Mouse (Mus musculus): ENCODE measurements around the gene Map2k6. TPM values are rescaled to one million over a fixed set of nuclear protein-coding genes. Genes with fewer than 3 reads are reported as not detected.
A peak's percentile ranks its signal among the peaks of the same experiment; 100 is the strongest.
"Not testable (repeated sequence)": the region's sequence is repeated elsewhere in the genome, so short reads cannot be mapped to it uniquely, and the experiment has no call there.

The Map2k6 gene
- 37.1 and 38.7 TPM in 2 replicates for polyA plus RNA-seq (2014; fragmentation: Nextera tagmentation; extraction: Ambion mirVana)

DNA sequence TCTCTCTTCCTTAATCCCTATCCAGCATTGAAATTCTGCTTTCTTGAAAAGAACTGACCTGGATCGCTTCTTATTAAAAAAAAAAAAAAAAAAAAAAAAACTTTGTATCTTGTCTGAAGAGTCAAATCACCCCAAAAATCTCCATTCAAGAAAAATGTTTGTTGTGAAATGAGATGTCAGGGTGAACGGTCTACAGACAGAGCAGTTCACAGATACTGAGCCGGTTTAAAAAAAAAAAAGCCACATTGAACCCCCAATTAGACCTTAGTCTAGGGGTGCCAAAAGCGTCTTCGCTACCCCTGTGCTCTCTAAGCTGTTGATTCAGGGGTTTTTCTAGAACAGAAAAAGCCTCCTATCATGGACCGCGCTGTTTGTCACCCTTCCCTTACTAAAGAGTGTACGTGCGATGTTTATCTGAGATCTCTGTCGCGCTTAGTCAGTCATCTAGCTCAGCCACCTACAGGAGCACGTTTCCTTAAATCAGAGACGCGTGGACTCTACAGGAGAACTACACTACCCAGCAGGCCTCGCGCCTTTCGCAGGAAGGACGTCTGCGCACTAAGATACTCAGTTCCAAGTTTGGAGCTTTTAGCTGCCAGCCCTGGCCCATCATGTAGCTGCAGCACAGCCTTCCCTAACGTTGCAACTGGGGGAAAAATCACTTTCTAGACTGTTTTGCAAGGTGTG, at the start of gene Map2k6:
Gene Map2k6 (plus strand): TSS at position 570 of the 687 bp plus-strand sequence.
- DNase-seq (ENCODE audit: low spot score, missing footprints): peak; percentile 95
- Histone ChIP-seq H3K27ac (ENCODE audit: low read depth, low read length) (no peak within 1 kb of the TSS), H3K36me3 (ENCODE audit: control insufficient read depth, insufficient read depth, low read length) (no peaks in the 10 kb centered on the region), H3K4me2 (peak within 1 kb of the TSS; percentile 65), H3K4me1 (ENCODE audit: control insufficient read depth, insufficient read depth, low read length) (peaks cover 11% of the 10 kb centered on the region), H3K4me3 (ENCODE audit: low read depth, low read length) (peak within 1 kb of the TSS; percentile 46), H3K9me3 (ENCODE audit: control insufficient read depth, low read length) (no peaks in the 10 kb centered on the region), H3K9ac (ENCODE audit: low read length) (peak within 1 kb of the TSS; percentile 64), H3K27me3 (ENCODE audit: control insufficient read depth, insufficient read depth, low read length) (peaks cover 2% of the 10 kb centered on the region; the same call in 1 of the 2 replicates)
- 7% methylated on average over 20 of the region's 20 CpGs for WGBS
- ATAC-seq (ENCODE audit: low FRiP score): peak; percentile 94

GRCm38 (mm10) chr11:110354261-110354660, 44.7 kb upstream of the Map2k6 start:
- no peak overlapping the region for H3K4me3 ChIP-seq (ENCODE audit: low read depth, low read length)
- H3K27ac ChIP-seq (ENCODE audit: low read depth, low read length): no peak overlapping the region
- H3K9me3 ChIP-seq (ENCODE audit: control insufficient read depth, low read length): no peaks in the 10 kb centered on the region
- no peak overlapping the region for H3K4me2 ChIP-seq
- WGBS: 91% methylated on average over 9 of the region's 9 CpGs
- DNase-seq (ENCODE audit: low spot score, missing footprints) (no peak), ATAC-seq (ENCODE audit: low FRiP score) (no peak)
- H3K9ac ChIP-seq (ENCODE audit: low read length): no peak overlapping the region
- H3K36me3 ChIP-seq (ENCODE audit: control insufficient read depth, insufficient read depth, low read length): no peaks in the 10 kb centered on the region
- H3K27me3 ChIP-seq (ENCODE audit: control insufficient read depth, insufficient read depth, low read length): no peaks in the 10 kb centered on the region
- H3K4me1 ChIP-seq (ENCODE audit: control insufficient read depth, insufficient read depth, low read length): no peaks in the 10 kb centered on the region

GRCm38 (mm10) chr11:110355131-110355530, 43.8 kb upstream of the Map2k6 start:
- 82% methylated on average over 9 of the region's 9 CpGs for WGBS
- ATAC-seq (ENCODE audit: low FRiP score); H3K27ac ChIP-seq (ENCODE audit: low read depth, low read length); H3K9me3 ChIP-seq (ENCODE audit: control insufficient read depth, low read length); H3K27me3 ChIP-seq (ENCODE audit: control insufficient read depth, insufficient read depth, low read length); DNase-seq (ENCODE audit: low spot score, missing footprints); H3K4me1 ChIP-seq (ENCODE audit: control insufficient read depth, insufficient read depth, low read length); H3K4me3 ChIP-seq (ENCODE audit: low read depth, low read length); H3K36me3 ChIP-seq (ENCODE audit: control insufficient read depth, insufficient read depth, low read length); H3K9ac ChIP-seq (ENCODE audit: low read length); H3K4me2 ChIP-seq: not testable (repeated sequence)

DNA sequence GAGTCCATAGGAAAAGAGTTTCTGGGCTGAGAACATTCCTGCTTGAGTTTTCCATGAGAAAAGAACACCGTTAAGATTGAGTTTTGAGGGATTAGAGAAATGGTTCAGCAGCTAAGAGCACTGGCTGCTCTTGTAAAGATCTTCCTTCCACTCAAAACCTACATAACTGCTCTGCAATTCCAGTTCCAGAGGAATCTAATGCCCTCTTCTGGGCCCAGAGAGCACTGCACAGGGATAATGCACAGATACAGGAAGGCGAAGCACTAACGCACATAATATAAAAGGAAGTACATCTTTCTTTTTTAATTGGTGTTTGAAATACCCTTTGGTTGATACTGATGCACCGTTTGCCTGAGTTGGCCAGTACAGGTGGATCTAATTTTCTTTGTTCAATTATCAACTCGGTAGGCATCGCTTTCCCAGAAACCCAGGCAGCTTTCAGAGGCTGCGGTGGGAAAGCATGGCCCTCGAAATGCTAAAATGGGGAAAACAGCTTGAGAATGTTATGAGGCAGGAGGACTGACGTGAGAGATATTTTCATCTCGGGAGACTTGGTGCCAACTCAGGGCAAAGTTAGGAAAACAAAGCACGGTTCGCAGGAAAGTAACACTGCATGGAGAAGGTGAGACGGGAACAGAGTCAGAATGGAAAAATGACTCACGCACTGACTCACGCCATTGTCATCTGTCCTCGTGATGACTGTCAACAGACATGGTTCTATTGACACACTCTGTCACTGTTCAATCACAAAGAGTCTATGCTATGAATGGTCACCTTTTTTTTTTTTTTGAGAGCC, 41.0 kb upstream of the Map2k6 start:
- H3K27ac ChIP-seq (ENCODE audit: low read depth, low read length): no peak overlapping the region
- no peaks in the 10 kb centered on the region for H3K36me3 ChIP-seq (ENCODE audit: control insufficient read depth, insufficient read depth, low read length)
- peak; percentile 82 for DNase-seq (ENCODE audit: low spot score, missing footprints)
- no peak overlapping the region for H3K4me3 ChIP-seq (ENCODE audit: low read depth, low read length)
- H3K9ac ChIP-seq (ENCODE audit: low read length): no peak overlapping the region
- ATAC-seq (ENCODE audit: low FRiP score): no peak
- WGBS: 76% methylated on average over 16 of the region's 16 CpGs
- no peaks in the 10 kb centered on the region for H3K4me1 ChIP-seq (ENCODE audit: control insufficient read depth, insufficient read depth, low read length)
- no peaks in the 10 kb centered on the region for H3K27me3 ChIP-seq (ENCODE audit: control insufficient read depth, insufficient read depth, low read length)
- H3K9me3 ChIP-seq (ENCODE audit: control insufficient read depth, low read length): no peaks in the 10 kb centered on the region
- no peak overlapping the region for H3K4me2 ChIP-seq

DNA sequence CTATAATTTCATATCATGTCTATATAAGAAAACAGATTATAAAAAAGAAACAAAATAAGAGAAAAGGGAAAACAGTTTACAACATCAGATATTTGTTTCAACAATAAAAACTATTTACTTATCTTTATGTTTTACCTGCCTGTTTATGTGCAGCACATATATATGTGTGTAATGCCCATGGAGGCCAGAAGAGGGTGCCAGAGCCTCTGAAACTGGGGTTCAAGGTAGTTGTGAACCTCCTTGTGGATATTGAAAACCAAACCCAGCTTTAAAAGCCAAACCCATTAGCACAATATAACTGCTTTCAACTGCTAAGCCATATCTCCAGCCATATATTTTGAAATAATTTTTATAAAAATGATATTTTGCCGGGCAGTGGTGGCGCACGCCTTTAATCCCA, 33.9 kb upstream of the Map2k6 start:
- Histone ChIP-seq H3K9me3 (ENCODE audit: control insufficient read depth, low read length) (no peaks in the 10 kb centered on the region), H3K4me1 (ENCODE audit: control insufficient read depth, insufficient read depth, low read length) (no peaks in the 10 kb centered on the region), H3K4me2 (no peak overlapping the region), H3K27me3 (ENCODE audit: control insufficient read depth, insufficient read depth, low read length) (no peaks in the 10 kb centered on the region), H3K9ac (ENCODE audit: low read length) (no peak overlapping the region), H3K27ac (ENCODE audit: low read depth, low read length) (no peak overlapping the region), H3K4me3 (ENCODE audit: low read depth, low read length) (no peak overlapping the region), H3K36me3 (ENCODE audit: control insufficient read depth, insufficient read depth, low read length) (no peaks in the 10 kb centered on the region)
- 73% methylated on average over 3 of the region's 3 CpGs for WGBS
- peak; percentile 92 for DNase-seq (ENCODE audit: low spot score, missing footprints)
- ATAC-seq (ENCODE audit: low FRiP score): no peak

DNA sequence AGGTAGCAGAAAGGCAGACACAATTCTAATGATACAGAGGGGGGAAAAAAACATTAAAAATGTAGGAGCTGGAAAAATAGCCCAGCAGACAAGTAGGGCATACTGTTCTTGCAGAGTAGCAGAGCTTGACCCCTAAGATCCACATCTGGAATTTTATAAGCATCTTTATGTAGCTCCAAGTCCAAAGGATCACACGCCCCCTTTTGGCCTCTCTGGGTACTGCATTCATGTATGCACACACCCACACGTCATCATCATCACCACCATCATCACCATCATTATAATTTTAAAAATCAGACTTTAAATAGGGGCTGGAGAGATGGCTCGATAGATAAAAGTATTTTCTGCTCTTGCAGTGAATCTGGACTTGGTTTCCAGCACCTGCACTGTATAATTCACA, 32.0 kb upstream of the Map2k6 start:
- Histone ChIP-seq H3K27ac (ENCODE audit: low read depth, low read length) (no peak overlapping the region), H3K9ac (ENCODE audit: low read length) (no peak overlapping the region), H3K4me2 (no peak overlapping the region), H3K9me3 (ENCODE audit: control insufficient read depth, low read length) (no peaks in the 10 kb centered on the region), H3K4me3 (ENCODE audit: low read depth, low read length) (no peak overlapping the region), H3K4me1 (ENCODE audit: control insufficient read depth, insufficient read depth, low read length) (no peaks in the 10 kb centered on the region), H3K36me3 (ENCODE audit: control insufficient read depth, insufficient read depth, low read length) (no peaks in the 10 kb centered on the region), H3K27me3 (ENCODE audit: control insufficient read depth, insufficient read depth, low read length) (no peaks in the 10 kb centered on the region)
- WGBS: 78% methylated on average over 3 of the region's 3 CpGs
- ATAC-seq (ENCODE audit: low FRiP score) (no peak), DNase-seq (ENCODE audit: low spot score, missing footprints) (peak; percentile 87)

DNA sequence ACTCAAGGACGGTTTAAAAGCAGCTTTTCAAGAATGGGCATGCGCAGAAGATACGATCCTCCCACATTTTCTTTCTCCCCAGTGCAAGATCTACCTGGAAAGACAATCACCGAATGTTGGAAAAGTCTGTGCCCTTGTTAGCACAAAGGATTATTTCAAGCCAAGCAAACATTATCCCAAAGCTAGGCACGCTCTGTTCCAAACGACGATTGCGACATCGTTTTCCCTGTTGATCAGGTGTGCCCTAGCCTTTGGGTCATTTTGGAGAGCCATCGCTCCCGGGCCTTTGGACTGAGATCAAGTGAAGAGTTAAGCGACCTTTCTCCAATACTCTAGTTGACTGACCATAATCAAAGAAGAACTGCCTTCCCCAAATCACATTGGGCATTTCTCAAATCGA, 31.3 kb upstream of the Map2k6 start:
- no peak for ATAC-seq (ENCODE audit: low FRiP score)
- WGBS: 94% methylated on average over 13 of the region's 13 CpGs

GRCm38 (mm10) chr11:110369312-110370019, 29.5 kb upstream of the Map2k6 start:
- DNase-seq (ENCODE audit: low spot score, missing footprints) (peak; percentile 77), ATAC-seq (ENCODE audit: low FRiP score) (no peak)
- 21% methylated on average over 15 of the region's 15 CpGs for WGBS
- no peaks in the 10 kb centered on the region for H3K36me3 ChIP-seq (ENCODE audit: control insufficient read depth, insufficient read depth, low read length)
- no peak overlapping the region for H3K9ac ChIP-seq (ENCODE audit: low read length)
- no peak overlapping the region for H3K27ac ChIP-seq (ENCODE audit: low read depth, low read length)
- H3K4me1 ChIP-seq (ENCODE audit: control insufficient read depth, insufficient read depth, low read length): no peaks in the 10 kb centered on the region
- H3K27me3 ChIP-seq (ENCODE audit: control insufficient read depth, insufficient read depth, low read length): no peaks in the 10 kb centered on the region
- no peak overlapping the region for H3K4me2 ChIP-seq
- no peaks in the 10 kb centered on the region for H3K9me3 ChIP-seq (ENCODE audit: control insufficient read depth, low read length)
- H3K4me3 ChIP-seq (ENCODE audit: low read depth, low read length): no peak overlapping the region

More for the DNA sequence above, 31.3 kb upstream of the Map2k6 start:
- Histone ChIP-seq H3K9ac (ENCODE audit: low read length) (no peak overlapping the region), H3K9me3 (ENCODE audit: control insufficient read depth, low read length) (no peaks in the 10 kb centered on the region), H3K36me3 (ENCODE audit: control insufficient read depth, insufficient read depth, low read length) (no peaks in the 10 kb centered on the region), H3K27ac (ENCODE audit: low read depth, low read length) (no peak overlapping the region), H3K4me1 (ENCODE audit: control insufficient read depth, insufficient read depth, low read length) (no peaks in the 10 kb centered on the region), H3K4me2 (no peak overlapping the region), H3K4me3 (ENCODE audit: low read depth, low read length) (no peak overlapping the region), H3K27me3 (ENCODE audit: control insufficient read depth, insufficient read depth, low read length) (no peaks in the 10 kb centered on the region)
- DNase-seq (ENCODE audit: low spot score, missing footprints): peak; percentile 66

GRCm38 (mm10) chr11:110371827-110372226, 27.1 kb upstream of the Map2k6 start:
- H3K27ac ChIP-seq (ENCODE audit: low read depth, low read length): no peak overlapping the region
- no peak overlapping the region for H3K4me2 ChIP-seq
- no peaks in the 10 kb centered on the region for H3K4me1 ChIP-seq (ENCODE audit: control insufficient read depth, insufficient read depth, low read length)
- no peak overlapping the region for H3K4me3 ChIP-seq (ENCODE audit: low read depth, low read length)
- WGBS: 74% methylated on average over 8 of the region's 8 CpGs
- no peak overlapping the region for H3K9ac ChIP-seq (ENCODE audit: low read length)
- no peaks in the 10 kb centered on the region for H3K36me3 ChIP-seq (ENCODE audit: control insufficient read depth, insufficient read depth, low read length)
- H3K27me3 ChIP-seq (ENCODE audit: control insufficient read depth, insufficient read depth, low read length): no peaks in the 10 kb centered on the region
- no peaks in the 10 kb centered on the region for H3K9me3 ChIP-seq (ENCODE audit: control insufficient read depth, low read length)
- ATAC-seq (ENCODE audit: low FRiP score) (no peak), DNase-seq (ENCODE audit: low spot score, missing footprints) (peak; percentile 14)

All from midbrain, embryonic 11.5 days (tissue).